Mouse (Mus musculus): ENCODE measurements around the gene Scfd2.

- TF ChIP-seq POLR2A (IDR thresholded peaks at IDR 0.05; ENCODE audit: control insufficient read depth, low read depth, low read length) (no peak), CTCF (IDR thresholded peaks at IDR 0.05; ENCODE audit: control insufficient read depth, insufficient read depth, insufficient replicate concordance, low read depth, low read length) (no peak)
These were observed 219.7 kb downstream of the Scfd2 start for GRCm38 (mm10) chr5:74311865-74312264.

Measured in testis, adult 2 months (tissue).